14 mouse cellular contexts compared by ENCODE assay signal in genomic region chr17:70870581-70870980, GRCm38 (mm10).
"Had no signal": no experiment of that assay in that cellular context is flagged by ENCODE, and none has a peak within 500 bp of the region (broad histone marks: within the 10 kb centered on the region; RNA-seq: fewer than 3 reads in every experiment).

No protein-coding gene starts in this region.

- H3K27ac ChIP-seq: kidney, embryonic 15.5 days; left cerebral cortex, adult 2 months; liver, embryonic 13.5 days; macrophage; midbrain, embryonic 15.5 days; neural tube, embryonic 13.5 days had no signal

- DNase-seq: kidney, adult 2 months; kidney, postnatal 10 days; kidney, postnatal 36 days; layer of hippocampus, postnatal 36 days; liver, embryonic 13.5 days; lung, adult 2 months; thymus, adult 18-20 months; thymus, postnatal 36 days had no signal

- H3K4me3 ChIP-seq: kidney, embryonic 15.5 days; left cerebral cortex, adult 2 months; liver, embryonic 13.5 days; midbrain, embryonic 15.5 days; myocyte; neural tube, embryonic 13.5 days had no signal

- H3K4me1 ChIP-seq: liver, embryonic 13.5 days had no signal

- H3K27me3 ChIP-seq: kidney, embryonic 15.5 days; liver, embryonic 13.5 days; midbrain, embryonic 15.5 days; neural tube, embryonic 13.5 days had no signal

- H3K4me2 ChIP-seq: kidney, embryonic 15.5 days; liver, embryonic 13.5 days; midbrain, embryonic 15.5 days; neural tube, embryonic 13.5 days had no signal

- H3K36me3 ChIP-seq: kidney, embryonic 15.5 days; liver, embryonic 13.5 days; midbrain, embryonic 15.5 days; neural tube, embryonic 13.5 days had no signal

- H3K9ac ChIP-seq: kidney, embryonic 15.5 days; liver, embryonic 13.5 days; midbrain, embryonic 15.5 days; neural tube, embryonic 13.5 days had no signal

- ATAC-seq: midbrain, embryonic 15.5 days had no signal

- H3K9me3 ChIP-seq: kidney, embryonic 15.5 days; liver, embryonic 13.5 days; midbrain, embryonic 15.5 days; neural tube, embryonic 13.5 days had no signal
